Mouse (Mus musculus) gastrocnemius, adult 2 months (tissue): ENCODE data around the gene Tmsb15b1. TPM values are rescaled to one million over a fixed set of nuclear protein-coding genes. Genes with fewer than 3 reads are reported as not detected.
"Not testable (repeated sequence)": the region's sequence is repeated elsewhere in the genome, so short reads cannot be mapped to it uniquely, and the experiment has no call there.

Experiments
- DNase-seq: peaks from one replicate; pipeline ENCODE4 v3.0.0; 2022
- H3K27ac ChIP-seq: fragments of 200-600 bp; 2 replicates; pipeline ENCODE4 v1.8.1; 2022; ENCODE audit warnings: mild to moderate bottlenecking
- H3K4me3 ChIP-seq: fragments of 200-600 bp; 2 replicates; pipeline ENCODE4 v1.8.1; 2022; ENCODE audit warnings: mild to moderate bottlenecking, moderate library complexity
- CTCF ChIP-seq: fragments of 200-600 bp; IDR thresholded peaks from 2 replicates; pipeline ENCODE4 v1.8.1; 2022; ENCODE audit warnings: antibody characterized with exemption, mild to moderate bottlenecking, moderate library complexity
- intact Hi-C: fragments of 180-260 bp; cut with DNase I; formaldehyde crosslinking; loops from one replicate; pipeline ENCODE4 v1.15.1; 2025
- total RNA-seq, 2 experiments: library from RNA; stranded (reverse); gene quantifications; 2 replicates each; pipeline ENCODE4 v1.2.3; 2021

The Tmsb15b1 gene
- total RNA-seq, 2 experiments from 2014 or later, result 2.4 TPM; not detected in 1

GRCm38 (mm10) chrX:136959688-136960087 lies 17.0 kb downstream of the Tmsb15b1 start:
- intact Hi-C loops, result no loop called here
- peak; percentile 40 for TF ChIP-seq CTCF
- DNase-seq, result no peak

GRCm38 (mm10) chrX:136958300-136958699 lies 18.4 kb downstream of the Tmsb15b1 start:
- H3K27ac ChIP-seq, DNase-seq, intact Hi-C loops, H3K4me3 ChIP-seq: not testable (repeated sequence)

More at GRCm38 (mm10) chrX:136959688-136960087, 17.0 kb downstream of the Tmsb15b1 start:
- Histone ChIP-seq H3K4me3 (no peak overlapping the region), H3K27ac (no peak overlapping the region)

GRCm38 (mm10) chrX:136957583-136958279 lies 18.9 kb downstream of the Tmsb15b1 start:
- DNase-seq, result peak; percentile 16
- H3K27ac ChIP-seq, intact Hi-C loops: not testable (repeated sequence)
- peak overlapping the region; percentile 59 for H3K4me3 ChIP-seq

- no peak overlapping the region for H3K4me3 ChIP-seq
- intact Hi-C loops, result no loop called here
- no peak overlapping the region for H3K27ac ChIP-seq
- DNase-seq, result no peak
- no peak for TF ChIP-seq CTCF
These were observed 38.7 kb downstream of the Tmsb15b1 start for GRCm38 (mm10) chrX:136937985-136938384.

GRCm38 (mm10) chrX:136927031-136927430 lies 49.6 kb downstream of the Tmsb15b1 start, which contains the start of gene H2bfm:
Gene H2bfm, plus strand, starts transcription at chrX:136927325.
- H3K27ac ChIP-seq, result no peak within 1 kb of the TSS
- DNase-seq, result no peak
- H3K4me3 ChIP-seq, result no peak within 1 kb of the TSS
- no peak for TF ChIP-seq CTCF
- intact Hi-C loops, result no loop called here

GRCm38 (mm10) chrX:136925863-136926262 lies 50.8 kb downstream of the Tmsb15b1 start:
- H3K27ac ChIP-seq, result no peak overlapping the region
- H3K4me3 ChIP-seq, result no peak overlapping the region
- intact Hi-C loops, result no loop called here
- TF ChIP-seq CTCF, result no peak
- no peak for DNase-seq

Other genes starting within 250 kb of the Tmsb15b1 start
- gene Morf4l2, start 233.2 kb downstream of the Tmsb15b1 start, total RNA-seq, result 100 to 1,000 TPM; 157 to 173 TPM
- not detected for gene Glra4, start 196.7 kb downstream of the Tmsb15b1 start, total RNA-seq
- gene Plp1, start 154.2 kb downstream of the Tmsb15b1 start, total RNA-seq, result 1 to 10 TPM; 2.3 to 3.1 TPM
- gene Rab9b, start 108.1 kb downstream of the Tmsb15b1 start, total RNA-seq, result under 1 TPM in 1 of 2 experiments, not detected in 1; 0.05 TPM
- not detected for gene H2bfm, start 49.5 kb downstream of the Tmsb15b1 start, total RNA-seq
- 10 to 100 TPM in 1 of 2 experiments, 1 to 10 TPM in 1; 5.1 to 10.7 TPM for gene Tmsb15b2, start 1.4 kb downstream of the Tmsb15b1 start, total RNA-seq
- gene Tmsb15l, start within 50 bp of the Tmsb15b1 start, total RNA-seq, result under 1 TPM in 1 of 2 experiments, not detected in 1; 0.75 TPM
- gene Zcchc18, start 16.3 kb upstream of the Tmsb15b1 start, total RNA-seq, result under 1 TPM in 1 of 2 experiments, not detected in 1; 0.11 TPM
- 1 to 10 TPM; 1.8 to 4.0 TPM for gene Slc25a53, start 61.4 kb upstream of the Tmsb15b1 start, total RNA-seq
- gene Fam199x, start 72.7 kb upstream of the Tmsb15b1 start, total RNA-seq, result 1 to 10 TPM; 4.1 to 5.2 TPM
- gene Esx1, start 145.2 kb upstream of the Tmsb15b1 start, total RNA-seq, result not detected